Mouse (Mus musculus): ENCODE results near the gene Hsf3. TPM values are rescaled to one million over a fixed set of nuclear protein-coding genes. Genes with fewer than 3 reads are reported as not detected.
"Not testable (repeated sequence)": the region's sequence is repeated elsewhere in the genome, so short reads cannot be mapped to it uniquely, and the experiment has no call there.

Hsf3 gene
- polyA plus RNA-seq (2014; fragmentation: Nextera tagmentation; extraction: Ambion mirVana): 0.53 TPM in 1 of 2 replicates, not detected in the other

DNA sequence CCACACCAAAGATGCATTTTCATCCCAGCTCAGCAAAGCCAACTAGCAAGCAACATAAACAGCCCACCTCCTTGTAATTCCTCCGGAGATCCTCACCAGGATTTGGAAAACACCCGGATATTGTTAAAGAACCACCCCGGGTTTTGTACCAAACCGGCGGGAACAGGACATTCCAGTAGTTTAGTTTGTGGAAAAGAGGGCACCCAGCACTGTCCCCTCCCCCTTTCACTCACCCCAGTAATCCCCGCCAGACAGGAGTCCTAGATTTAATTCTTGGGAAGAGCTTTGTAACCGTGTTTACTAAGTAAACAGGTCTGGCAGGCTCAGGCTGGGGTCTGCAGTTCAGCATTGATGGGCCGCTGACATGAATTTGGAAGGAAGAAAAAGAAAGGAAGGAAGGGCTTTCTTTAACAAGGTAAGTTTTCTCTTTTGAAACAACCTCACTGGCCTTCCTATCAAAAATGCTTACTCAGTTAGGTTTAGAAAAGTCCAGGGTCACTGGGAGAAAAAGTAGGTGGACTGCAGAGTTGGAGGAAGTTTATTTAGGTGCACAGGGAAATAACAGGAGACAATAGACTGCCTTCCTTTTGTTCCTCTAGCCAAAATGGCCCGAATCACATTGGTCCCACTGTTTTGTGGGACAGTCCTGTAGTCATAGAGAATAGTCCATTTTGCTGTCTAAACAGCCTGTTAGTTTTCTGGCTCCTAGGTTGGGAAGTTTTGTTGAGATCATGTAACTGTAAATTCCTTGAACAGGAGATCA is at the start of gene Hsf3:
Hsf3 (minus strand) TSS at position 94 of the 763 bp plus-strand sequence.
- Histone ChIP-seq H3K4me1 (ENCODE audit: control insufficient read depth, insufficient read depth, low read length) (no peaks in the 10 kb centered on the region), H3K36me3 (ENCODE audit: control insufficient read depth, insufficient read depth, low read length) (no peaks in the 10 kb centered on the region), H3K4me2 (peak within 1 kb of the TSS; percentile 55), H3K27me3 (ENCODE audit: control insufficient read depth, insufficient read depth, low read length) (no peaks in the 10 kb centered on the region), H3K27ac (ENCODE audit: low read depth, low read length) (no peak within 1 kb of the TSS), H3K9ac (ENCODE audit: low read depth, low read length) (peak within 1 kb of the TSS; percentile 54; the same call in 1 of the 2 replicates), H3K4me3 (ENCODE audit: low read depth, low read length) (peak within 1 kb of the TSS; percentile 36), H3K9me3 (replicated peaks; ENCODE audit: control insufficient read depth, low read length) (no peaks in the 10 kb centered on the region)
- no peak for ATAC-seq (replicated peaks; ENCODE audit: insufficient number of reproducible peaks, low FRiP score, low TSS enrichment)
- whole genome bisulfite sequencing (ENCODE audit: insufficient replicate concordance): 20% methylated on average over 9 of the region's 9 CpGs

DNA sequence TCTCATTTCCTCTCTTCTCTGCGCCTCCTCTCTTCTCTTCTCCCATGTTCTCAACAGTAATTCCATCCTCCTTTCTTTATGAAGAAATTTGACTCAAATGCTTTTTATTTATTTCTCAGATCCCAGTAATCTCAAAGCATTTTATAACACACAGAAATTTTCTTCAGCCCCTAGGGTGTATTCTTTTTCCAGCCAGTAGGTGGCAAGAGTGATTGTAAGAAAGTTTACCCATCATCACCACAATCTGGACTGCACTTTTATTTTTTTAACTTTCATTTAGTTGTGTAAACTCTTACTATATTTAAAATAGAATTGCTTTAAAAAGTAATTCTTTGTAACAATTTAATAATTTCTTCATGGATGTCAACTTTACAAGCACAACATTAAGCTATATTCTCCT is 45.5 kb upstream of the Hsf3 start:
- 61% methylated on average over 1 of the region's 1 CpGs for WGBS (ENCODE audit: insufficient replicate concordance)
- Histone ChIP-seq H3K27ac (ENCODE audit: low read depth, low read length) (no peak overlapping the region), H3K27me3 (ENCODE audit: control insufficient read depth, insufficient read depth, low read length) (no peaks in the 10 kb centered on the region), H3K4me3 (ENCODE audit: low read depth, low read length) (no peak overlapping the region), H3K9ac (ENCODE audit: low read depth, low read length) (no peak overlapping the region), H3K4me2 (no peak overlapping the region), H3K36me3 (ENCODE audit: control insufficient read depth, insufficient read depth, low read length) (no peaks in the 10 kb centered on the region), H3K9me3 (replicated peaks; ENCODE audit: control insufficient read depth, low read length) (no peaks in the 10 kb centered on the region), H3K4me1 (ENCODE audit: control insufficient read depth, insufficient read depth, low read length) (no peaks in the 10 kb centered on the region)
- no peak for ATAC-seq (replicated peaks; ENCODE audit: insufficient number of reproducible peaks, low FRiP score, low TSS enrichment)

DNA sequence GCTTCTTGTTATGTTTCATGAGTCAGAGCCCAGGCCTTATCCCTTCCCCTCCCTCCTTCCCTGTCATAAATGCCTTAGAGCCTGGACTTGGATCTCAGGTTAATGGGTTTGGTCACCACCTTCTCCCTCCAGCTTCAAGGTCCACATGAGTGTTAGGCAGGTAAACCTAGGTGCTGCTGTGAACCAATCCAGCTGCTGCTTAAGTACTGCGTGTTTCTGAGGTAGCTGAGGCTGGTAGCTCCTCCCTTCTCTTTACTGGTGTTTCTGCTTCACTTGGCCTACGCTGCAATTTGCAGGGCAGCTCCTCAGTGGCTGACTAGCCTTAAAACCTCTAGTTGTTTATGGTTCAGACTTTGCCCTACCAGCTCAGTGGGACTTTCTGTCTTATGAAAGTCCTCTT is 945 bp downstream of the Hsf3 start, which contains the start of gene Heph:
Heph (plus strand) TSS at position 211 of the 400 bp plus-strand sequence.
- peak within 1 kb of the TSS; percentile 36 for H3K4me3 ChIP-seq (ENCODE audit: low read depth, low read length)
- no peaks in the 10 kb centered on the region for H3K9me3 ChIP-seq (replicated peaks; ENCODE audit: control insufficient read depth, low read length)
- H3K9ac ChIP-seq (ENCODE audit: low read depth, low read length): no peak within 1 kb of the TSS
- no peaks in the 10 kb centered on the region for H3K36me3 ChIP-seq (ENCODE audit: control insufficient read depth, insufficient read depth, low read length)
- H3K27ac ChIP-seq (ENCODE audit: low read depth, low read length): no peak within 1 kb of the TSS
- H3K27me3 ChIP-seq (ENCODE audit: control insufficient read depth, insufficient read depth, low read length): no peaks in the 10 kb centered on the region
- 59% methylated on average over 2 of the region's 2 CpGs for WGBS (ENCODE audit: insufficient replicate concordance)
- no peaks in the 10 kb centered on the region for H3K4me1 ChIP-seq (ENCODE audit: control insufficient read depth, insufficient read depth, low read length)
- ATAC-seq (replicated peaks; ENCODE audit: insufficient number of reproducible peaks, low FRiP score, low TSS enrichment): no peak
- H3K4me2 ChIP-seq: peak within 1 kb of the TSS; percentile 55

DNA sequence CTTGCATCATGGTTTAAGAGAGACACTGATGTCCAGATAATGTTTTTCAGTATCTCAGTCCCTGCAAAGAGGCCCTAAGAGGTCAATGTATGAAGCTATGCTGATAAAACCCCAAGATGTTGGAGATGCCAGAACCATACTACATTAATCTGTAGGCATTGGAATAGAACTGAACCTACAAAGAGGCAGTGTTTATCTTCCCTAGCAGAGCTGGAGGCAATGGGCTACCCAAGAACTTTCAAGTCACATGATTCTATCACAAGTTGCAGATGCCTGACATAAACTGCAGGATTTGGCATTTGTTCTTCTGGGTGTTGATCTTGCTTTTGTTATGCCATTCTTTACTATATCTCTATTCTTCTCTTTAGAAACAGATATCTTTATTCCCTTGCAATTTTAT is 36.7 kb downstream of the Hsf3 start:
- H3K9ac ChIP-seq (ENCODE audit: low read depth, low read length): no peak overlapping the region
- H3K4me2 ChIP-seq: no peak overlapping the region
- ATAC-seq (replicated peaks; ENCODE audit: insufficient number of reproducible peaks, low FRiP score, low TSS enrichment): no peak
- H3K27ac ChIP-seq (ENCODE audit: low read depth, low read length): no peak overlapping the region
- H3K36me3 ChIP-seq (ENCODE audit: control insufficient read depth, insufficient read depth, low read length): no peaks in the 10 kb centered on the region
- H3K9me3 ChIP-seq (replicated peaks; ENCODE audit: control insufficient read depth, low read length): no peaks in the 10 kb centered on the region
- no peaks in the 10 kb centered on the region for H3K27me3 ChIP-seq (ENCODE audit: control insufficient read depth, insufficient read depth, low read length)
- no peaks in the 10 kb centered on the region for H3K4me1 ChIP-seq (ENCODE audit: control insufficient read depth, insufficient read depth, low read length)
- H3K4me3 ChIP-seq (ENCODE audit: low read depth, low read length): no peak overlapping the region

DNA sequence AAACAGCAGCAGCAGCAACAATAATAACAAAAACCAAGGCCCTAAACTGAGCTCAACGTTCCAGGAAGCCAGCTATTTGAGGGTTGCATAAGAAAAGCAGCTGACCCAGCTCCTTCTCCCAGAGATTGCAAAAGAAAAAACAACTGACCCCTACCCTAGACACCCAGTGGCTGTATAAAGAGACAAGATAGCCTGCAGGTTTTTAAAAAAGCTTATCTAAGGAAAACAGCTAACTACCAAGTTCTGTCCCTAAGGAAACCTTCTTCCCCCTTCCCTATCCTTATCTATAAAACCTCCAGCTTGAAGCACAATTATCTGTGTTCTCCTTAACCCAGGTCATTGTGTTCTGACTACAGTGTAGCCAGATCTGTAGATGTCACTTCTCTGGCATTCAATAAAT is 38.4 kb downstream of the Hsf3 start:
- H3K4me3 ChIP-seq (ENCODE audit: low read depth, low read length): no peak overlapping the region
- no peak overlapping the region for H3K9ac ChIP-seq (ENCODE audit: low read depth, low read length)
- ATAC-seq (replicated peaks; ENCODE audit: insufficient number of reproducible peaks, low FRiP score, low TSS enrichment): no peak
- H3K27me3 ChIP-seq (ENCODE audit: control insufficient read depth, insufficient read depth, low read length): no peaks in the 10 kb centered on the region
- H3K4me2 ChIP-seq: no peak overlapping the region
- WGBS (ENCODE audit: insufficient replicate concordance): 23% methylated on average over 1 of the region's 1 CpGs
- no peaks in the 10 kb centered on the region for H3K4me1 ChIP-seq (ENCODE audit: control insufficient read depth, insufficient read depth, low read length)
- no peak overlapping the region for H3K27ac ChIP-seq (ENCODE audit: low read depth, low read length)
- H3K36me3 ChIP-seq (ENCODE audit: control insufficient read depth, insufficient read depth, low read length): no peaks in the 10 kb centered on the region
- H3K9me3 ChIP-seq (replicated peaks; ENCODE audit: control insufficient read depth, low read length): no peaks in the 10 kb centered on the region

DNA sequence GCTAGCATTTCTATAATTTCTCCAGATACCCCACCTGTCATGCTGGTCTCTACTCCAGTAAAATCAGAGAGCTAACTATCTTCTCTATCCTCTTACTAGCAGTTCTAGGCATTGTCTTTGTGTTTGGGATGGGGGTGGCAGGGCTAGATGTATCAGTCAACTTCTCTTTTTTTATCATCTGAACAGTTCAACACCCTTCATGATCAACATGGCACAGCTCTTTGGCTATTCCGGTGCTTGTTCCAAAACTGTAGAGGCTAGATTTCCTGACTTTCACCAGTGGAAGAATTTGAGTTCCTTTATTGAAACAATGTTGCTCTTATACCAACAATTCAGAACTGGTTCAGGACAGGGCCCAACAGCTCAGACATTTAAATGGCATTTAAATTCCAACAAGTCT is 39.1 kb downstream of the Hsf3 start:
- Histone ChIP-seq H3K9me3 (replicated peaks; ENCODE audit: control insufficient read depth, low read length) (no peaks in the 10 kb centered on the region), H3K36me3 (ENCODE audit: control insufficient read depth, insufficient read depth, low read length) (no peaks in the 10 kb centered on the region), H3K27ac (ENCODE audit: low read depth, low read length) (no peak overlapping the region), H3K4me3 (ENCODE audit: low read depth, low read length) (no peak overlapping the region), H3K27me3 (ENCODE audit: control insufficient read depth, insufficient read depth, low read length) (no peaks in the 10 kb centered on the region), H3K4me2 (no peak overlapping the region), H3K9ac (ENCODE audit: low read depth, low read length) (no peak overlapping the region), H3K4me1 (ENCODE audit: control insufficient read depth, insufficient read depth, low read length) (no peaks in the 10 kb centered on the region)
- no peak for ATAC-seq (replicated peaks; ENCODE audit: insufficient number of reproducible peaks, low FRiP score, low TSS enrichment)
- WGBS (ENCODE audit: insufficient replicate concordance): 73% methylated on average over 1 of the region's 1 CpGs

DNA sequence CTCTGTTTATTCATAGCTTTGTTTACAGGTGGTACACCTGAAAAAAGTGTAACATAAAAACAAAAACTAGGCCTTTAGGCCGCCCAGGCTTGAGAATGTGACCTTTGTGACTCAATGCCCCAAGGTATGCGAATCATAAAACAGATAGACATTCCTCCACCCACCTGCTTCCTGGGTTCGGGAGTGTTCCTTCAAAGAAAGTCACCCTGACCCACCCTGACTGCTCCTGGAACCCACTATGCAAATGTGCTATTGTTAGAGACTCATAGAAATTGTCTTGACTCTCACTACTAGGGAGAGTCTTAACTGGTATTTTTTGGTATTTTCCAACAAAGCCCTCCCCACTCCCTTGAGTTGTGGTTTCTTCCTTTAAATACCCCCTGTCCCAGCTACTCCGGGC is 40.7 kb downstream of the Hsf3 start:
- not testable (repeated sequence) for H3K4me1 ChIP-seq (ENCODE audit: control insufficient read depth, insufficient read depth, low read length); H3K27me3 ChIP-seq (ENCODE audit: control insufficient read depth, insufficient read depth, low read length); H3K9me3 ChIP-seq (replicated peaks; ENCODE audit: control insufficient read depth, low read length); H3K4me3 ChIP-seq (ENCODE audit: low read depth, low read length); H3K4me2 ChIP-seq; ATAC-seq (replicated peaks; ENCODE audit: insufficient number of reproducible peaks, low FRiP score, low TSS enrichment); H3K9ac ChIP-seq (ENCODE audit: low read depth, low read length); H3K36me3 ChIP-seq (ENCODE audit: control insufficient read depth, insufficient read depth, low read length); H3K27ac ChIP-seq (ENCODE audit: low read depth, low read length)
- 69% methylated on average over 4 of the region's 4 CpGs for WGBS (ENCODE audit: insufficient replicate concordance)

DNA sequence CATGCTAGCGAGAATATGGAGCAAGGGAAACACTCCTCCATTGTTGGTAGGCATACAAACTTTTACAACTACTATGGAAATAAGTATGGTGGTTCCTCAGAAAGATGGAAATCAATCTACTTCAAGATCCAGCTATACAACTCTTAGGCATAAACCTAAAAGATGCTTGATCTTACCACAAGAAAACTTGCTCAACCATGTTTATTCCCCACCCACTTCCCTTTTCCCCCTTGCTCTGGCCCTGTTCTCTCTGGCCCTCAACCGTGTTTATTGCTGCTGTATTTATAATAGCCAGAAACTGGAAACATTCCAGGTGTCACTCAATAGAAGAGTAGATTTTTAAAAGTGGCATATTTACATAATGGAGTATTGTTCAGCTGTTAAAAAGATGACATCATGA is 117.0 kb downstream of the Hsf3 start:
- no peak overlapping the region for H3K4me3 ChIP-seq (ENCODE audit: low read depth, low read length)
- no peak overlapping the region for H3K9ac ChIP-seq (ENCODE audit: low read depth, low read length)
- no peak for ATAC-seq (replicated peaks; ENCODE audit: insufficient number of reproducible peaks, low FRiP score, low TSS enrichment)
- no peaks in the 10 kb centered on the region for H3K9me3 ChIP-seq (replicated peaks; ENCODE audit: control insufficient read depth, low read length)
- no peaks in the 10 kb centered on the region for H3K4me1 ChIP-seq (ENCODE audit: control insufficient read depth, insufficient read depth, low read length)
- no peaks in the 10 kb centered on the region for H3K27me3 ChIP-seq (ENCODE audit: control insufficient read depth, insufficient read depth, low read length)
- no peaks in the 10 kb centered on the region for H3K36me3 ChIP-seq (ENCODE audit: control insufficient read depth, insufficient read depth, low read length)
- 54% methylated on average over 2 of the region's 2 CpGs for WGBS (ENCODE audit: insufficient replicate concordance)
- H3K27ac ChIP-seq (ENCODE audit: low read depth, low read length): no peak overlapping the region
- no peak overlapping the region for H3K4me2 ChIP-seq

DNA sequence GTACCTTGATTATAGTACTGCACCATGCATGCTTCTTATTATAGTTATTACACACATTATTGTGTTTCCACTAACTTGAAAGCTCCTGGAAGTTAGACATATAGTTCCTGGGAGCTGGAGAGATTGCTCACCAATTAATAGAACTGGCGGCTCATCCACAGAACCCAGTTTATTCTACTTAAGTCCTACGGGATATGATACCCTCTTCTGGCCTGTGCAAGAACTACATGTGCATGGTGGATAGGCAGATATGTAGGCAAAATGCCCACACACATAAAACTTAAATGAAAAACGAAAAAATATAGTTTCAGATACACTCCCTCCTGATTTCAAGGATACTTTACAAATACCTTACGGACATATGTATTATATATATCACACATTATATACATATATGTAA is 126.3 kb downstream of the Hsf3 start:
- Histone ChIP-seq H3K27ac (ENCODE audit: low read depth, low read length) (no peak overlapping the region), H3K4me1 (ENCODE audit: control insufficient read depth, insufficient read depth, low read length) (no peaks in the 10 kb centered on the region), H3K4me2 (no peak overlapping the region), H3K36me3 (ENCODE audit: control insufficient read depth, insufficient read depth, low read length) (no peaks in the 10 kb centered on the region), H3K27me3 (ENCODE audit: control insufficient read depth, insufficient read depth, low read length) (no peaks in the 10 kb centered on the region), H3K9ac (ENCODE audit: low read depth, low read length) (no peak overlapping the region), H3K9me3 (replicated peaks; ENCODE audit: control insufficient read depth, low read length) (no peaks in the 10 kb centered on the region), H3K4me3 (ENCODE audit: low read depth, low read length) (no peak overlapping the region)
- ATAC-seq (replicated peaks; ENCODE audit: insufficient number of reproducible peaks, low FRiP score, low TSS enrichment): no peak
- 35% methylated on average over 4 of the region's 4 CpGs for WGBS (ENCODE audit: insufficient replicate concordance)

All from heart, embryonic 11.5 days (tissue).